Mouse (Mus musculus) stomach, postnatal 0 days (tissue): ENCODE data around the gene Cldn20.

Experiments
- CTCF ChIP-seq: IDR thresholded peaks from 2 replicates; pipeline ENCODE4 v1.5.1; 2016; ENCODE audit warnings: antibody characterized with exemption, low read depth, mild to moderate bottlenecking, moderate library complexity
- EP300 ChIP-seq: optimal IDR thresholded peaks from 2 replicates; pipeline ENCODE3; 2016; ENCODE audit warnings: antibody characterized with exemption

GRCm38 (mm10) chr17:3556251-3556650 lies 23.9 kb downstream of the Cldn20 start:
- TF ChIP-seq CTCF (no peak), EP300 (no peak)
